Mouse (Mus musculus) embryonic fibroblast, embryonic 13.5 days (primary cell): ENCODE results near the gene Gmpr2. TPM values are rescaled to one million over a fixed set of nuclear protein-coding genes. Genes with fewer than 3 reads are reported as not detected.

Source experiments
- H3K27ac ChIP-seq: 2 replicates; pipeline ENCODE4 v1.5.1; 2012; ENCODE audit warnings: low read length, control low read depth, inconsistent platforms; ENCODE audit not compliant: insufficient read depth
- H3K4me1 ChIP-seq: 2 replicates; pipeline ENCODE4 v1.6.1; 2011; ENCODE audit warnings: low read length; ENCODE audit not compliant: control insufficient read depth, insufficient read depth
- H3K4me3 ChIP-seq: 2 replicates; pipeline ENCODE4 v1.5.1; 2011; ENCODE audit warnings: mild to moderate bottlenecking, control low read depth, low read length; ENCODE audit not compliant: insufficient read depth
- CTCF ChIP-seq: IDR thresholded peaks from 2 replicates; pipeline ENCODE4 v1.5.1; 2011; ENCODE audit warnings: mild to moderate bottlenecking, control low read depth, low read length, moderate library complexity, borderline replicate concordance; ENCODE audit not compliant: insufficient read depth
- POLR2A ChIP-seq: IDR thresholded peaks from 2 replicates; pipeline ENCODE4 v1.6.1; 2011; ENCODE audit warnings: low read depth, mild to moderate bottlenecking, control low read depth, low read length, moderate library complexity
- polyA plus RNA-seq: library from polyadenylated mRNA; stranded (reverse); fragments of >200 nt; gene quantifications from 2 replicates; pipeline ENCODE4 v1.2.4, GENCODE M21; 2011; ENCODE audit warnings: low read depth; ENCODE audit not compliant: missing spikeins, insufficient read length

Gene Gmpr2
- polyA plus RNA-seq, 1 experiment, result 34.1 TPM

GRCm38 (mm10) chr14:55643060-55643907 is 28.5 kb upstream of the Gmpr2 start, which contains the start of gene Tm9sf1:
Gene Tm9sf1, minus strand, starts transcription at chr14:55643806.
- Histone ChIP-seq H3K4me3 (peak within 1 kb of the TSS; percentile 83), H3K4me1 (no peaks in the 10 kb centered on the region), H3K27ac (peak within 1 kb of the TSS; percentile 92)
- no peak for TF ChIP-seq CTCF
- peak; percentile 49 for TF ChIP-seq POLR2A

GRCm38 (mm10) chr14:55644261-55644888 is 27.4 kb upstream of the Gmpr2 start:
- peak overlapping the region; percentile 83 for H3K4me3 ChIP-seq
- no peaks in the 10 kb centered on the region for H3K4me1 ChIP-seq
- H3K27ac ChIP-seq, result peak overlapping the region; percentile 4; the same call in 1 of the 2 replicates
- no peak for TF ChIP-seq POLR2A
- no peak for TF ChIP-seq CTCF

- no peak within 1 kb of the TSS for H3K4me3 ChIP-seq
- no peak within 1 kb of the TSS for H3K27ac ChIP-seq
- TF ChIP-seq POLR2A (no peak), CTCF (no peak)
- no peaks in the 10 kb centered on the region for H3K4me1 ChIP-seq
Observed at GRCm38 (mm10) chr14:55649884-55650283, 21.9 kb upstream of the Gmpr2 start, which contains the start of gene Tssk4. Gene Tssk4, plus strand, starts transcription at chr14:55650184.

- TF ChIP-seq POLR2A (no peak), CTCF (no peak)
- Histone ChIP-seq H3K27ac (no peak overlapping the region), H3K4me3 (no peak overlapping the region), H3K4me1 (no peaks in the 10 kb centered on the region)
Observed at GRCm38 (mm10) chr14:55651528-55651927, 20.2 kb upstream of the Gmpr2 start.

- H3K4me1 ChIP-seq, result no peaks in the 10 kb centered on the region
- no peak for TF ChIP-seq CTCF
- H3K4me3 ChIP-seq, result no peak overlapping the region
- no peak overlapping the region for H3K27ac ChIP-seq
Observed at GRCm38 (mm10) chr14:55656935-55657334, 14.8 kb upstream of the Gmpr2 start.

- Histone ChIP-seq H3K4me3 (no peak overlapping the region), H3K27ac (no peak overlapping the region), H3K4me1 (no peaks in the 10 kb centered on the region)
- TF ChIP-seq POLR2A (no peak), CTCF (no peak)
Observed at GRCm38 (mm10) chr14:55658011-55658410, 13.7 kb upstream of the Gmpr2 start.

GRCm38 (mm10) chr14:55659960-55660573 is 11.7 kb upstream of the Gmpr2 start, which contains the start of gene Mdp1:
Gene Mdp1, minus strand, starts transcription at chr14:55660508.
- H3K4me1 ChIP-seq, result no peaks in the 10 kb centered on the region
- H3K4me3 ChIP-seq, result peak within 1 kb of the TSS; percentile 79
- TF ChIP-seq CTCF, result peak; percentile 27; the same call in 1 of the 2 replicates
- peak; percentile 81 for TF ChIP-seq POLR2A
- H3K27ac ChIP-seq, result no peak within 1 kb of the TSS

- no peaks in the 10 kb centered on the region for H3K4me1 ChIP-seq
- TF ChIP-seq POLR2A, result no peak
- TF ChIP-seq CTCF, result no peak
- 0 out of 2 replicates have a peak overlapping the region, but pooled peaks have one; percentile 79 for H3K4me3 ChIP-seq
- no peak overlapping the region for H3K27ac ChIP-seq
Observed at GRCm38 (mm10) chr14:55660636-55661035, 11.1 kb upstream of the Gmpr2 start.

- H3K4me3 ChIP-seq, result peak overlapping the region; percentile 97
- no peak for TF ChIP-seq CTCF
- TF ChIP-seq POLR2A, result no peak
- peak overlapping the region; percentile 88 for H3K27ac ChIP-seq
- H3K4me1 ChIP-seq, result no peaks in the 10 kb centered on the region
Observed at GRCm38 (mm10) chr14:55671486-55671832, 282 bp upstream of the Gmpr2 start.

- Histone ChIP-seq H3K27ac (peak overlapping the region; percentile 78), H3K4me1 (no peaks in the 10 kb centered on the region), H3K4me3 (peak overlapping the region; percentile 54)
- TF ChIP-seq POLR2A (no peak; the same call in 1 of the 2 replicates), CTCF (no peak)
Observed at GRCm38 (mm10) chr14:55672741-55673060, 960 bp downstream of the Gmpr2 start.

GRCm38 (mm10) chr14:55677615-55678014 is 5.9 kb downstream of the Gmpr2 start:
- Histone ChIP-seq H3K4me1 (no peaks in the 10 kb centered on the region; the same call in 1 of the 2 replicates), H3K4me3 (no peak overlapping the region), H3K27ac (no peak overlapping the region)
- TF ChIP-seq CTCF (no peak), POLR2A (no peak)
